Mouse (Mus musculus) neural tube, embryonic 15.5 days (tissue): ENCODE measurements at regions not wholly inside any gene's neighbourhood (a gene's known extent, or its start where the extent isn't known, plus 50 kb on each side); places are given as distances from the start of the nearest gene placed in this dataset.
A peak's percentile ranks its signal among the peaks of the same experiment; 100 is the strongest.

Experiments
- ATAC-seq: fragments of 200-750 bp; cut with Nextera tagmentation; 2 replicates; pipeline ENCODE4 v1.8.0; 2017; ENCODE audit warnings: mild to moderate bottlenecking, moderate TSS enrichment, moderate library complexity; ENCODE audit not compliant: low FRiP score
- H3K27ac ChIP-seq: fragments of 300-500 bp; sonication (generic); replicated peaks from 2 replicates; pipeline ENCODE4 v1.5.1; 2015; ENCODE audit warnings: mild to moderate bottlenecking, inconsistent platforms
- H3K27me3 ChIP-seq: fragments of 300-500 bp; sonication (generic); replicated peaks from 2 replicates; pipeline ENCODE4 v1.6.1; 2015; ENCODE audit warnings: inconsistent platforms
- H3K36me3 ChIP-seq: fragments of 300-500 bp; sonication (generic); 2 replicates; pipeline ENCODE4 v1.6.1; 2015; ENCODE audit warnings: inconsistent platforms
- H3K4me1 ChIP-seq: fragments of 300-500 bp; sonication (generic); 2 replicates; pipeline ENCODE4 v1.6.1; 2015; ENCODE audit warnings: inconsistent platforms
- H3K4me2 ChIP-seq: fragments of 300-500 bp; sonication (generic); 2 replicates; pipeline ENCODE4 v1.6.1; 2015; ENCODE audit warnings: inconsistent platforms, mild to moderate bottlenecking, moderate library complexity
- H3K4me3 ChIP-seq: fragments of 300-500 bp; sonication (generic); replicated peaks from 2 replicates; pipeline ENCODE4 v1.5.1; 2015; ENCODE audit warnings: mild to moderate bottlenecking, inconsistent platforms
- H3K9ac ChIP-seq: fragments of 300-500 bp; sonication (generic); replicated peaks from 2 replicates; pipeline ENCODE4 v1.6.1; 2015; ENCODE audit warnings: mild to moderate bottlenecking, inconsistent platforms
- H3K9me3 ChIP-seq: fragments of 300-500 bp; sonication (generic); replicated peaks from 2 replicates; pipeline ENCODE4 v1.6.1; 2016; ENCODE audit warnings: inconsistent platforms
- WGBS: fragments of 180-500 bp; shearing (Covaris S2); methylation state at CpG from one replicate; pipeline ENCODE4 v1.1.7; 2015; ENCODE audit warnings: mixed read lengths; 5-methylcytosine and 5-hydroxymethylcytosine counted together

GRCm38 (mm10) chr9:41827356-41827755 is 296.7 kb downstream of the Sorl1 start:
- Histone ChIP-seq H3K4me3 (no peak overlapping the region), H3K9ac (no peak overlapping the region), H3K27ac (no peak overlapping the region), H3K4me2 (no peak overlapping the region), H3K4me1 (no peaks in the 10 kb centered on the region), H3K36me3 (no peaks in the 10 kb centered on the region), H3K9me3 (no peaks in the 10 kb centered on the region), H3K27me3 (no peaks in the 10 kb centered on the region)
- no peak for ATAC-seq
- 85% methylated on average over 4 of the region's 4 CpGs for WGBS

- Histone ChIP-seq H3K27me3 (no peaks in the 10 kb centered on the region), H3K4me1 (no peaks in the 10 kb centered on the region), H3K4me3 (no peak overlapping the region), H3K27ac (no peak overlapping the region), H3K9ac (no peak overlapping the region), H3K36me3 (no peaks in the 10 kb centered on the region), H3K4me2 (no peak overlapping the region), H3K9me3 (no peaks in the 10 kb centered on the region)
- WGBS, result 65% methylated on average over 4 of the region's 4 CpGs
- no peak for ATAC-seq
Observed at GRCm38 (mm10) chr9:41821401-41821800, 302.7 kb downstream of the Sorl1 start.

- Histone ChIP-seq H3K27ac (0 out of 2 replicates have a peak overlapping the region, but pooled peaks have one; percentile 33), H3K4me1 (no peaks in the 10 kb centered on the region), H3K9ac (no peak overlapping the region), H3K27me3 (no peaks in the 10 kb centered on the region), H3K9me3 (no peaks in the 10 kb centered on the region), H3K36me3 (no peaks in the 10 kb centered on the region), H3K4me3 (no peak overlapping the region), H3K4me2 (no peak overlapping the region)
- 71% methylated on average over 11 of the region's 11 CpGs for WGBS
- ATAC-seq, result no peak
Observed at GRCm38 (mm10) chr9:41817740-41818461, 306.2 kb downstream of the Sorl1 start.

GRCm38 (mm10) chr9:41815921-41816320 is 308.2 kb downstream of the Sorl1 start:
- Histone ChIP-seq H3K9ac (no peak overlapping the region), H3K4me2 (no peak overlapping the region), H3K36me3 (no peaks in the 10 kb centered on the region), H3K4me1 (no peaks in the 10 kb centered on the region), H3K27ac (no peak overlapping the region), H3K9me3 (no peaks in the 10 kb centered on the region), H3K27me3 (no peaks in the 10 kb centered on the region), H3K4me3 (no peak overlapping the region)
- WGBS, result 98% methylated on average over 2 of the region's 2 CpGs
- no peak for ATAC-seq

GRCm38 (mm10) chr9:41809291-41809690 is 314.8 kb downstream of the Sorl1 start:
- no peak overlapping the region for H3K9ac ChIP-seq
- no peak for ATAC-seq
- H3K36me3 ChIP-seq, result no peaks in the 10 kb centered on the region
- H3K4me3 ChIP-seq, result no peak overlapping the region
- no peaks in the 10 kb centered on the region for H3K27me3 ChIP-seq
- 75% methylated on average over 4 of the region's 4 CpGs for WGBS
- H3K9me3 ChIP-seq, result no peaks in the 10 kb centered on the region
- H3K27ac ChIP-seq, result no peak overlapping the region
- peaks cover 22% of the 10 kb centered on the region for H3K4me1 ChIP-seq
- H3K4me2 ChIP-seq, result no peak overlapping the region

- H3K4me1 ChIP-seq, result peaks cover 22% of the 10 kb centered on the region
- H3K4me2 ChIP-seq, result no peak overlapping the region
- no peak overlapping the region for H3K27ac ChIP-seq
- H3K36me3 ChIP-seq, result no peaks in the 10 kb centered on the region
- H3K4me3 ChIP-seq, result no peak overlapping the region
- no peaks in the 10 kb centered on the region for H3K9me3 ChIP-seq
- H3K9ac ChIP-seq, result no peak overlapping the region
- no peak for ATAC-seq
- WGBS, result 53% methylated on average over 3 of the region's 3 CpGs
- no peaks in the 10 kb centered on the region for H3K27me3 ChIP-seq
Observed at GRCm38 (mm10) chr9:41808791-41809190, 315.3 kb downstream of the Sorl1 start.

- Histone ChIP-seq H3K4me3 (no peak overlapping the region), H3K36me3 (no peaks in the 10 kb centered on the region), H3K27me3 (no peaks in the 10 kb centered on the region), H3K4me1 (peaks cover 22% of the 10 kb centered on the region), H3K9ac (no peak overlapping the region), H3K9me3 (no peaks in the 10 kb centered on the region), H3K4me2 (no peak overlapping the region), H3K27ac (no peak overlapping the region; the same call in 1 of the 2 replicates)
- 89% methylated on average over 5 of the region's 5 CpGs for WGBS
- ATAC-seq, result no peak
Observed at GRCm38 (mm10) chr9:41806289-41806621, 317.8 kb downstream of the Sorl1 start.

- WGBS, result 50% methylated on average over 15 of the region's 15 CpGs
- ATAC-seq, result no peak
- Histone ChIP-seq H3K4me1 (peaks cover 22% of the 10 kb centered on the region), H3K4me3 (no peak overlapping the region), H3K4me2 (no peak overlapping the region), H3K36me3 (no peaks in the 10 kb centered on the region), H3K9me3 (no peaks in the 10 kb centered on the region), H3K27me3 (no peaks in the 10 kb centered on the region), H3K27ac (peak overlapping the region; percentile 68), H3K9ac (no peak overlapping the region)
Observed at GRCm38 (mm10) chr9:41805491-41806288, 318.4 kb downstream of the Sorl1 start.

- no peak for ATAC-seq
- no peaks in the 10 kb centered on the region for H3K27me3 ChIP-seq
- no peaks in the 10 kb centered on the region for H3K36me3 ChIP-seq
- no peak overlapping the region for H3K4me3 ChIP-seq
- no peak overlapping the region for H3K4me2 ChIP-seq
- 29% methylated on average over 10 of the region's 10 CpGs for WGBS
- H3K27ac ChIP-seq, result peak overlapping the region; percentile 68; the same call in 1 of the 2 replicates
- peaks cover 22% of the 10 kb centered on the region for H3K4me1 ChIP-seq
- H3K9ac ChIP-seq, result no peak overlapping the region
- H3K9me3 ChIP-seq, result no peaks in the 10 kb centered on the region
Observed at GRCm38 (mm10) chr9:41804711-41805331, 319.3 kb downstream of the Sorl1 start.

- peaks cover 22% of the 10 kb centered on the region for H3K4me1 ChIP-seq
- H3K4me2 ChIP-seq, result no peak overlapping the region
- no peaks in the 10 kb centered on the region for H3K9me3 ChIP-seq
- H3K36me3 ChIP-seq, result no peaks in the 10 kb centered on the region
- H3K27me3 ChIP-seq, result no peaks in the 10 kb centered on the region
- no peak overlapping the region for H3K4me3 ChIP-seq
- 67% methylated on average over 11 of the region's 11 CpGs for WGBS
- ATAC-seq, result peak; percentile 83
- H3K9ac ChIP-seq, result no peak overlapping the region
- H3K27ac ChIP-seq, result no peak overlapping the region
Observed at GRCm38 (mm10) chr9:41803680-41804460, 320.2 kb downstream of the Sorl1 start.

GRCm38 (mm10) chr9:41801376-41801775 is 322.7 kb downstream of the Sorl1 start:
- Histone ChIP-seq H3K27ac (no peak overlapping the region), H3K4me3 (no peak overlapping the region), H3K9ac (no peak overlapping the region), H3K4me1 (peaks cover 21% of the 10 kb centered on the region), H3K27me3 (no peaks in the 10 kb centered on the region), H3K9me3 (no peaks in the 10 kb centered on the region), H3K36me3 (no peaks in the 10 kb centered on the region), H3K4me2 (no peak overlapping the region)
- WGBS, result 88% methylated on average over 4 of the region's 4 CpGs
- no peak for ATAC-seq
